Mouse (Mus musculus): ENCODE measurements around the gene Dhx40.
"Not testable (repeated sequence)": the region's sequence is repeated elsewhere in the genome, so short reads cannot be mapped to it uniquely, and the experiment has no call there.

Dhx40 gene

GRCm38 (mm10) chr11:86752404-86752803, 55.1 kb downstream of the Dhx40 start:
- no peak for DNase-seq (ENCODE audit: low read depth, low spot score)

GRCm38 (mm10) chr11:86751010-86751409, 56.5 kb downstream of the Dhx40 start:
- no peak for DNase-seq (ENCODE audit: low read depth, low spot score)

GRCm38 (mm10) chr11:86749776-86750423, 57.6 kb downstream of the Dhx40 start:
- no peak for DNase-seq (ENCODE audit: low read depth, low spot score)

- DNase-seq (ENCODE audit: low read depth, low spot score): no peak
These were observed 61.7 kb downstream of the Dhx40 start for GRCm38 (mm10) chr11:86745634-86746404.

- DNase-seq (ENCODE audit: low read depth, low spot score): no peak
These were observed 64.9 kb downstream of the Dhx40 start for GRCm38 (mm10) chr11:86742605-86743004.

GRCm38 (mm10) chr11:86741505-86741904, 66.0 kb downstream of the Dhx40 start:
- DNase-seq (ENCODE audit: low read depth, low spot score): no peak

- no peak for DNase-seq (ENCODE audit: low read depth, low spot score)
These were observed 68.1 kb downstream of the Dhx40 start for GRCm38 (mm10) chr11:86739470-86739869.

- DNase-seq (ENCODE audit: low read depth, low spot score): no peak
These were observed 68.6 kb downstream of the Dhx40 start for GRCm38 (mm10) chr11:86738956-86739355.

- DNase-seq (ENCODE audit: low read depth, low spot score): not testable (repeated sequence)
These were observed 69.2 kb downstream of the Dhx40 start for GRCm38 (mm10) chr11:86738308-86738707.

GRCm38 (mm10) chr11:86737301-86738000, 70.1 kb downstream of the Dhx40 start:
- DNase-seq (ENCODE audit: low read depth, low spot score): peak; percentile 3

GRCm38 (mm10) chr11:86734993-86735392, 72.6 kb downstream of the Dhx40 start:
- no peak for DNase-seq (ENCODE audit: low read depth, low spot score)

- no peak for DNase-seq (ENCODE audit: low read depth, low spot score)
These were observed 73.2 kb downstream of the Dhx40 start for GRCm38 (mm10) chr11:86734241-86734939.

- no peak for DNase-seq (ENCODE audit: low read depth, low spot score)
These were observed 76.1 kb downstream of the Dhx40 start for GRCm38 (mm10) chr11:86731443-86731842.

GRCm38 (mm10) chr11:86725607-86726006, 81.9 kb downstream of the Dhx40 start:
- DNase-seq (ENCODE audit: low read depth, low spot score): no peak

GRCm38 (mm10) chr11:86724982-86725381, 82.6 kb downstream of the Dhx40 start:
- DNase-seq (ENCODE audit: low read depth, low spot score): no peak

GRCm38 (mm10) chr11:86724004-86724403, 83.5 kb downstream of the Dhx40 start:
- DNase-seq (ENCODE audit: low read depth, low spot score): no peak

GRCm38 (mm10) chr11:86719390-86719789, 88.2 kb downstream of the Dhx40 start:
- DNase-seq (ENCODE audit: low read depth, low spot score): no peak

All from mesoderm, embryonic 11.5 days (tissue).